Mouse (Mus musculus): ENCODE results near the gene Rassf7. TPM values are rescaled to one million over a fixed set of nuclear protein-coding genes. Genes with fewer than 3 reads are reported as not detected.

Gene Rassf7
- polyA plus RNA-seq, 1 experiment from 2014 or later = 16.1 TPM

GRCm38 (mm10) chr7:141218141-141218540 is 2.5 kb downstream of the Rassf7 start:
- WGBS = 66% methylated on average over 3 of the region's 3 CpGs
- Histone ChIP-seq H3K4me2 (ENCODE audit: low read depth, low read length) (no peak overlapping the region), H3K4me3 (ENCODE audit: low read length) (no peak overlapping the region), H3K9ac (ENCODE audit: low read length) (no peak overlapping the region), H3K4me1 (ENCODE audit: control insufficient read depth, insufficient read depth, low read length) (peaks cover 36% of the 10 kb centered on the region), H3K9me3 (replicated peaks; ENCODE audit: control insufficient read depth, low read length) (no peaks in the 10 kb centered on the region), H3K27me3 (ENCODE audit: control insufficient read depth, insufficient read depth, low read length) (no peaks in the 10 kb centered on the region), H3K36me3 (ENCODE audit: control insufficient read depth, insufficient read depth) (no peaks in the 10 kb centered on the region; the same call in 1 of the 2 replicates), H3K27ac (ENCODE audit: low read length) (no peak overlapping the region)
- ATAC-seq (replicated peaks; ENCODE audit: extremely low read depth, insufficient read depth, low FRiP score) = no peak

- no peaks in the 10 kb centered on the region; the same call in 1 of the 2 replicates for H3K36me3 ChIP-seq (ENCODE audit: control insufficient read depth, insufficient read depth)
- WGBS = 84% methylated on average over 5 of the region's 5 CpGs
- no peaks in the 10 kb centered on the region for H3K27me3 ChIP-seq (ENCODE audit: control insufficient read depth, insufficient read depth, low read length)
- no peaks in the 10 kb centered on the region for H3K9me3 ChIP-seq (replicated peaks; ENCODE audit: control insufficient read depth, low read length)
- no peak overlapping the region for H3K27ac ChIP-seq (ENCODE audit: low read length)
- ATAC-seq (replicated peaks; ENCODE audit: extremely low read depth, insufficient read depth, low FRiP score) = no peak
- H3K4me2 ChIP-seq (ENCODE audit: low read depth, low read length) = no peak overlapping the region
- no peak overlapping the region for H3K9ac ChIP-seq (ENCODE audit: low read length)
- no peak overlapping the region for H3K4me3 ChIP-seq (ENCODE audit: low read length)
- H3K4me1 ChIP-seq (ENCODE audit: control insufficient read depth, insufficient read depth, low read length) = peaks cover 36% of the 10 kb centered on the region
Measured at GRCm38 (mm10) chr7:141218557-141219133, 3.0 kb downstream of the Rassf7 start.

- ATAC-seq (replicated peaks; ENCODE audit: extremely low read depth, insufficient read depth, low FRiP score) = no peak
- no peak overlapping the region for H3K4me2 ChIP-seq (ENCODE audit: low read depth, low read length)
Measured at GRCm38 (mm10) chr7:141219558-141220099, 4.0 kb downstream of the Rassf7 start.

GRCm38 (mm10) chr7:141220377-141220776 is 4.7 kb downstream of the Rassf7 start:
- H3K9me3 ChIP-seq (replicated peaks; ENCODE audit: control insufficient read depth, low read length) = no peaks in the 10 kb centered on the region
- ATAC-seq (replicated peaks; ENCODE audit: extremely low read depth, insufficient read depth, low FRiP score) = no peak
- peaks cover 32% of the 10 kb centered on the region for H3K4me1 ChIP-seq (ENCODE audit: control insufficient read depth, insufficient read depth, low read length)
- WGBS = 76% methylated on average over 1 of the region's 1 CpGs
- H3K4me3 ChIP-seq (ENCODE audit: low read length) = peak overlapping the region; percentile 60
- no peaks in the 10 kb centered on the region for H3K27me3 ChIP-seq (ENCODE audit: control insufficient read depth, insufficient read depth, low read length)
- H3K4me2 ChIP-seq (ENCODE audit: low read depth, low read length) = peak overlapping the region; percentile 66
- no peak overlapping the region; the same call in 1 of the 2 replicates for H3K27ac ChIP-seq (ENCODE audit: low read length)
- H3K9ac ChIP-seq (ENCODE audit: low read length) = peak overlapping the region; percentile 81
- no peaks in the 10 kb centered on the region; the same call in 1 of the 2 replicates for H3K36me3 ChIP-seq (ENCODE audit: control insufficient read depth, insufficient read depth)

More at GRCm38 (mm10) chr7:141219558-141220099, 4.0 kb downstream of the Rassf7 start:
- WGBS = 79% methylated on average over 1 of the region's 1 CpGs
- no peak overlapping the region for H3K9ac ChIP-seq (ENCODE audit: low read length)
- H3K4me1 ChIP-seq (ENCODE audit: control insufficient read depth, insufficient read depth, low read length) = peaks cover 36% of the 10 kb centered on the region
- H3K9me3 ChIP-seq (replicated peaks; ENCODE audit: control insufficient read depth, low read length) = no peaks in the 10 kb centered on the region
- no peak overlapping the region for H3K27ac ChIP-seq (ENCODE audit: low read length)
- no peak overlapping the region for H3K4me3 ChIP-seq (ENCODE audit: low read length)
- no peaks in the 10 kb centered on the region; the same call in 1 of the 2 replicates for H3K36me3 ChIP-seq (ENCODE audit: control insufficient read depth, insufficient read depth)
- no peaks in the 10 kb centered on the region for H3K27me3 ChIP-seq (ENCODE audit: control insufficient read depth, insufficient read depth, low read length)

GRCm38 (mm10) chr7:141221249-141222125 is 5.8 kb downstream of the Rassf7 start:
- no peaks in the 10 kb centered on the region for H3K9me3 ChIP-seq (replicated peaks; ENCODE audit: control insufficient read depth, low read length)
- H3K4me1 ChIP-seq (ENCODE audit: control insufficient read depth, insufficient read depth, low read length) = peaks cover 28% of the 10 kb centered on the region
- ATAC-seq (replicated peaks; ENCODE audit: extremely low read depth, insufficient read depth, low FRiP score) = peak; percentile 97
- WGBS = 2% methylated on average over 44 of the region's 44 CpGs
- H3K9ac ChIP-seq (ENCODE audit: low read length) = peak overlapping the region; percentile 81
- H3K4me2 ChIP-seq (ENCODE audit: low read depth, low read length) = peak overlapping the region; percentile 66
- H3K27me3 ChIP-seq (ENCODE audit: control insufficient read depth, insufficient read depth, low read length) = no peaks in the 10 kb centered on the region
- H3K27ac ChIP-seq (ENCODE audit: low read length) = peak overlapping the region; percentile 94
- H3K4me3 ChIP-seq (ENCODE audit: low read length) = peak overlapping the region; percentile 60
- H3K36me3 ChIP-seq (ENCODE audit: control insufficient read depth, insufficient read depth) = no peaks in the 10 kb centered on the region; the same call in 1 of the 2 replicates

GRCm38 (mm10) chr7:141222126-141222467 is 6.4 kb downstream of the Rassf7 start:
- Histone ChIP-seq H3K9me3 (replicated peaks; ENCODE audit: control insufficient read depth, low read length) (no peaks in the 10 kb centered on the region), H3K9ac (ENCODE audit: low read length) (peak overlapping the region; percentile 64), H3K4me1 (ENCODE audit: control insufficient read depth, insufficient read depth, low read length) (peaks cover 24% of the 10 kb centered on the region), H3K27ac (ENCODE audit: low read length) (peak overlapping the region; percentile 94), H3K4me2 (ENCODE audit: low read depth, low read length) (peak overlapping the region; percentile 66), H3K36me3 (ENCODE audit: control insufficient read depth, insufficient read depth) (no peaks in the 10 kb centered on the region; the same call in 1 of the 2 replicates), H3K4me3 (ENCODE audit: low read length) (peak overlapping the region; percentile 60), H3K27me3 (ENCODE audit: control insufficient read depth, insufficient read depth, low read length) (no peaks in the 10 kb centered on the region)
- 7% methylated on average over 8 of the region's 8 CpGs for WGBS
- no peak for ATAC-seq (replicated peaks; ENCODE audit: extremely low read depth, insufficient read depth, low FRiP score)

- Histone ChIP-seq H3K9ac (ENCODE audit: low read length) (peak overlapping the region; percentile 64; the same call in 1 of the 2 replicates), H3K4me3 (ENCODE audit: low read length) (no peak overlapping the region), H3K27ac (ENCODE audit: low read length) (peak overlapping the region; percentile 94), H3K9me3 (replicated peaks; ENCODE audit: control insufficient read depth, low read length) (no peaks in the 10 kb centered on the region), H3K27me3 (ENCODE audit: control insufficient read depth, insufficient read depth, low read length) (no peaks in the 10 kb centered on the region), H3K36me3 (ENCODE audit: control insufficient read depth, insufficient read depth) (no peaks in the 10 kb centered on the region; the same call in 1 of the 2 replicates), H3K4me2 (ENCODE audit: low read depth, low read length) (peak overlapping the region; percentile 66; the same call in 1 of the 2 replicates), H3K4me1 (ENCODE audit: control insufficient read depth, insufficient read depth, low read length) (peaks cover 24% of the 10 kb centered on the region)
- ATAC-seq (replicated peaks; ENCODE audit: extremely low read depth, insufficient read depth, low FRiP score) = no peak
- WGBS = 74% methylated on average over 4 of the region's 4 CpGs
Measured at GRCm38 (mm10) chr7:141222696-141223215, 7.1 kb downstream of the Rassf7 start.

GRCm38 (mm10) chr7:141226535-141226934 is 10.9 kb downstream of the Rassf7 start:
- WGBS = 78% methylated on average over 6 of the region's 6 CpGs
- Histone ChIP-seq H3K9ac (ENCODE audit: low read length) (no peak overlapping the region), H3K27me3 (ENCODE audit: control insufficient read depth, insufficient read depth, low read length) (no peaks in the 10 kb centered on the region), H3K4me2 (ENCODE audit: low read depth, low read length) (no peak overlapping the region), H3K36me3 (ENCODE audit: control insufficient read depth, insufficient read depth) (no peaks in the 10 kb centered on the region; the same call in 1 of the 2 replicates), H3K27ac (ENCODE audit: low read length) (no peak overlapping the region), H3K4me1 (ENCODE audit: control insufficient read depth, insufficient read depth, low read length) (peaks cover 24% of the 10 kb centered on the region), H3K9me3 (replicated peaks; ENCODE audit: control insufficient read depth, low read length) (no peaks in the 10 kb centered on the region), H3K4me3 (ENCODE audit: low read length) (no peak overlapping the region)
- ATAC-seq (replicated peaks; ENCODE audit: extremely low read depth, insufficient read depth, low FRiP score) = no peak
